Mouse (Mus musculus) embryonic fibroblast, embryonic 13.5 days (primary cell): ENCODE measurements at regions not wholly inside any gene's neighbourhood (a gene's known extent, or its start where the extent isn't known, plus 50 kb on each side); places are given as distances from the start of the nearest gene placed in this dataset.

Experiments
- CTCF ChIP-seq: IDR thresholded peaks from 2 replicates; pipeline ENCODE4 v1.5.1; 2011; ENCODE audit warnings: mild to moderate bottlenecking, control low read depth, low read length, moderate library complexity, borderline replicate concordance; ENCODE audit not compliant: insufficient read depth
- POLR2A ChIP-seq: IDR thresholded peaks from 2 replicates; pipeline ENCODE4 v1.6.1; 2011; ENCODE audit warnings: low read depth, mild to moderate bottlenecking, control low read depth, low read length, moderate library complexity

DNA sequence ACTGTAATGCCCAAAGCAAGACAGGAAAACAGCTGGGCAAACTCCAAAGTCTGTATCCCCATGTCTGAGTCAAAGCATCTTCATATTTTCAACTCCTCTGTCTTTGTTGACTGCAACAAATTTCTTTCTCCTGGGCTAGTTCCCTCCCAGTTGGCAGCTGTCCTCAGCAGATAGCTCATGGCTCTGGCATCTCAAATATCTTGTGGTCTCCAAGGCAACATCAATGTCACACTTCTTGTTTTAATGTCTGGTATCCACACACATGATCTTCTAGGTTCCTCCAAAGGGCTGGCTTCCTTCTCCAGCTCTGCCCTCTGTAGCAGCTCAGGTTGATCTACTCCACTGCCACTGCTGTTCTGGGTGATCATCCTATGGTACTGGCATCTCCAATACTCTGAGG is 242.0 kb upstream of the Zfp804b start:
- TF ChIP-seq CTCF, result no peak
- no peak for TF ChIP-seq POLR2A
